Mouse (Mus musculus) 3T3-L1 (cell line): ENCODE measurements at regions not wholly inside any gene's neighbourhood (a gene's known extent, or its start where the extent isn't known, plus 50 kb on each side); places are given as distances from the start of the nearest gene placed in this dataset.
A peak's percentile ranks its signal among the peaks of the same experiment; 100 is the strongest.
"Not testable (repeated sequence)": the region's sequence is repeated elsewhere in the genome, so short reads cannot be mapped to it uniquely, and the experiment has no call there.

Source experiments
- DNase-seq: peaks from one replicate; pipeline ENCODE4 v3.0.0-alpha.2; 2015; ENCODE audit warnings: low read depth, low spot score

GRCm38 (mm10) chr3:147635486-147635885, 783.3 kb downstream of the Ttll7 start:
- DNase-seq = not testable (repeated sequence)

DNA sequence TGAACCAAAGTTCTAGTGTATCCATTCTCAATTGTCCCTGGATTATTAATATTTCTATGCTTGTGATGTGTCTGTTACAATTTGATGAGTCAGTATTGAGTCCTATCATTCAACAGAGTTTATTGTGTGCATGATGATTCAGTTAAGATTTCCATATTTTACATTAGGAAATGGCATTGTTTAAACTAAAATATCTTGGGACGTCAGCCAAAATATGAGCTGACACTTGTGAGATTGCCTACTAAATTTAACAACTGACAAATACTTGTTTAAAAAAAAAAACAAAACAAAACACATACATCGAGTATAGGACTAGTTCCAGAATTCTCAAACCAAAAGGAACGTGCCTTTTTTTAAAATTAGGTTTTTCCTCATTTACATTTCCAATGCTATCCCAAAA, 779.0 kb downstream of the Ttll7 start:
- DNase-seq = peak; percentile 31

GRCm38 (mm10) chr3:147583697-147584315, 731.6 kb downstream of the Ttll7 start:
- DNase-seq = no peak

- no peak for DNase-seq
These were observed 719.7 kb downstream of the Ttll7 start for GRCm38 (mm10) chr3:147571850-147572249.

DNA sequence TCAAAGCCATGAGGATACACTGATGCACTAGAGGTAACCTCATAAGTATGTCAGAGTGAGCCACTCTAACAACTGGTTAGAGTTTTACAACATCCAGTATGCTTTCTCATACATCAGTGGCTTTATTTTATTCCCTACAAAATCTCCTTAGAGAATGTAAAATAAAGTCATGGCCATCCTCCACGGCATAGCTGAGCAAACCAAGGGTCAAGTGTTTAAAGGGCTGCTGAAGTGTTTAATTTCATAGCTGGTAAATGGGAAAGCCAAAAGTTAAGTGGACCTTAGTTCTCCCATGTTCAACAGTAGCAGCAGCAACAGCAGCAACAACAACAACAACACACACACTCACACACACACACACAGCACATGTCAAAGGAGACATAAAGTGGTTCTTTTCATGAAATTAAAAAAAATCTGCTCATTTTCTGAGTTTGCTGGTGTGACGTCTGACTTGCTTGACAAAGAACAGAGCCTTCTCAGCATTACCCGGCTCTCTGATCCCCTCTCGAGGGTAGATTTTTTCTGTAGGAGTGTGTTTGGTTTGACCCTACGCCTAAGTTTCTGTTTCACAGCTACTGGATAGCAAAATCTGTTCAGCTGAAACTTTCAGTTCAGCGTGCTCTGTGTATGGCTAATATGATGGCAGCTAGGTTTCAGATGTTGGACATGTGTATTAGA, 693.3 kb downstream of the Ttll7 start:
- DNase-seq = no peak

DNA sequence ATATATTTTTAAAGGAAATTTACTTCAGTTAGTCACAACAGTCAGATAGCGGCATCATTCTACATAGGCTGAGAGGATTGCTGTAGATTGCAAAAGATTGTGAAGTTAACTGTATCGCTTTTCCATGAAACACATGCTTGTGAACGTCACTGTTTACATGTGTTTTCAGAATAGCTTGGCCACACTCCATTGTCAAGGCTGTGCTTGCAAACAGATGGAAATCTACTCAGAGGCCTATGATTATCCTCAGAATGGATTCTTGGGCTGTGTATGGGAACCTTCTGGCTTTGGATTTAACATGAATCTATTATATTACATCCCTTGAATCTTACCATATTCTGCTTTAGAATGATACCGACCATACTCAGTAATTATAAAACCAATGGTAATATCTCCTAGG, 690.1 kb downstream of the Ttll7 start:
- no peak for DNase-seq

DNA sequence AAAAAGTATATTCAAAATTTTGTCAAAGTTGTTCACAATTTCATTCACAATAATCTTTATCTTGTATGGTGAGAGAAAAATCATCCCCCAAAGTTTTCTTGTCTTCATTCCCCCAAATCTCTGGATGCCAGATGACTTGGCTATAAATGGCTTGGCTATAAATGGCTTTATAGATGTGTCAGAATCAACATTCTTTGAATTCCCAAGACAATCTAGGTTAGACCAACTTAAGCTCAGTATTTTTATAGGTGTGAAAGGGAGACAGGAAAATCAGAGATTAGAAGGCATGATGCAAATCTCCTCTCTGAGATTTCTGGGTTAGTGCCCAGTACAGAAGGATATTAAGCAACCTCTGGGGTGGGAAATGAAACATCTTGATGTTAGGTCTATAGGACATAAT, 685.4 kb downstream of the Ttll7 start:
- peak; percentile 43 for DNase-seq

DNA sequence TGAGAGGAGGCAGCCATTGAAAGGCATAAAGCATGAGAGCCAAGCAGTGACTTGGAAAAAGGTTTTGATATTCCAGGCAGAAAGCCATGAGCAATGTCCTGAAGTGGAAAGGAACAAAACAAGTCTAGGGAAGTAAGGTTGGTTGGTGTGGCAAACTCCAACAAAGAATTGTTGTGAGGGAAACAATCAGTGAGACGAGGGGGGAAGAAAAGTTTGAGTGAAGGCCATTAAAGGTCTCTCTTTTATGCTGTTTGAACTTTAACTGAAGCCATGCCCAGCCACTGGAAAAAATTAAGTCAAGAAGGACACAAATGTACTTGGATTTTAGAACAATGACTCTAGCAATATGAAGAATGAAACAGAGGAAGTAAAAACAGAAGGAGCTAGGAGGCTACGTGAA, 680.0 kb downstream of the Ttll7 start:
- DNase-seq = no peak

- no peak for DNase-seq
These were observed 679.5 kb downstream of the Ttll7 start for GRCm38 (mm10) chr3:147531608-147532180.
